ENCODE assay signal across 20 mouse cellular contexts in genomic region chr1:86146293-86146692, GRCm38 (mm10). TPM values are rescaled to one million over a fixed set of nuclear protein-coding genes. Genes with fewer than 3 reads are reported as not detected.
"Had no signal": no experiment of that assay in that cellular context is flagged by ENCODE, and none has a peak within 500 bp of the region (broad histone marks: within the 10 kb centered on the region; RNA-seq: fewer than 3 reads in every experiment).

No protein-coding gene starts in this region.

- H3K27me3 ChIP-seq: kidney, embryonic 15.5 days; limb, embryonic 12.5 days; limb, embryonic 15.5 days; midbrain, embryonic 12.5 days; midbrain, embryonic 15.5 days had no signal

- ATAC-seq: liver, postnatal 0 days; lung, postnatal 0 days; midbrain, embryonic 15.5 days had no signal

- H3K4me2 ChIP-seq: kidney, embryonic 15.5 days; limb, embryonic 12.5 days; limb, embryonic 15.5 days; liver, embryonic 11.5 days; lung, embryonic 14.5 days; midbrain, embryonic 12.5 days; midbrain, embryonic 15.5 days had no signal

- H3K9me3 ChIP-seq: kidney, embryonic 15.5 days; limb, embryonic 12.5 days; limb, embryonic 15.5 days; midbrain, embryonic 12.5 days; midbrain, embryonic 15.5 days had no signal

- DNase-seq: kidney, postnatal 10 days; kidney, postnatal 36 days; layer of hippocampus, postnatal 36 days; left cerebral cortex, postnatal 4 days; liver, postnatal 0 days; lung, embryonic 14.5 days; thymus, postnatal 25 days had no signal

- H3K9ac ChIP-seq: kidney, embryonic 15.5 days; limb, embryonic 12.5 days; limb, embryonic 15.5 days; liver, embryonic 14.5 days; liver, postnatal 0 days; lung, embryonic 14.5 days; midbrain, embryonic 12.5 days; midbrain, embryonic 15.5 days had no signal

- H3K36me3 ChIP-seq: midbrain, embryonic 15.5 days had no signal

- H3K4me3 ChIP-seq: kidney, embryonic 15.5 days; left cerebral cortex, adult 2 months; limb, embryonic 12.5 days; limb, embryonic 15.5 days; midbrain, embryonic 12.5 days; midbrain, embryonic 15.5 days had no signal

- H3K4me1 ChIP-seq: kidney, embryonic 15.5 days; limb, embryonic 12.5 days; limb, embryonic 15.5 days; midbrain, embryonic 12.5 days; midbrain, embryonic 15.5 days had no signal

- H3K27ac ChIP-seq: kidney, embryonic 15.5 days; left cerebral cortex, adult 2 months; limb, embryonic 12.5 days; limb, embryonic 15.5 days; liver, embryonic 14.5 days; macrophage; midbrain, embryonic 12.5 days; midbrain, embryonic 15.5 days had no signal

RNA-seq across cellular contexts. Expression of gene Gm21972, which starts 12.9 kb away (rescaled TPM):
- polyA plus RNA-seq: kidney, embryonic 15.5 days; liver, embryonic 11.5 days; liver, postnatal 0 days; lung, embryonic 14.5 days; midbrain, embryonic 12.5 days; spleen, adult 2 months; stomach, embryonic 16.5 days had no signal

RNA-seq across cellular contexts. Expression of gene Htr2b, which starts 34.5 kb away (rescaled TPM):
- polyA plus RNA-seq: liver, embryonic 14.5 days; liver, postnatal 0 days; neural tube, embryonic 11.5 days; spleen, adult 2 months had no signal
